Mouse (Mus musculus): ENCODE results near the gene Gab2.

Gab2 gene

DNA sequence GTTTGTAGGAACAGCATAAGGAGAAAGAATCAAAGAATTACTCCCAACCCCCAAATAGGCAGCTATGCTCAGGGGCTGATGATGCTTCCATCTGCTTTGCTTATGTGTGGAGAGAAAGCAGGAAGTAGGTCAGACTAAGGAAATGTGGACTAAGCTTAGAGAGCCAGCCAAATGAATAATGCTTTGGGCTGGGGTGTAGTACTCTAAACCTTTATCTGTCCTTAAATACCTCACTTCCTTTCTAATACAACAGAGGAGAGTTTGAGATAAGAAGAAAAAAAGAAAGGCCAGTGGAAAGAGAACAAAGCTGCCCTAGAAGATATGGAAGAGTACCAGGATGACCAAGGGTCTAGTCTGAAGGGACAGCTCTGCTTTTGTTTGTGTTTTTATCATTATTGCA lies 189.0 kb downstream of the Gab2 start:
- DNase-seq, result no peak

GRCm38 (mm10) chr7:97271068-97271467 lies 189.7 kb downstream of the Gab2 start:
- DNase-seq, result no peak

GRCm38 (mm10) chr7:97296986-97297385 lies 215.6 kb downstream of the Gab2 start:
- DNase-seq, result no peak

DNA sequence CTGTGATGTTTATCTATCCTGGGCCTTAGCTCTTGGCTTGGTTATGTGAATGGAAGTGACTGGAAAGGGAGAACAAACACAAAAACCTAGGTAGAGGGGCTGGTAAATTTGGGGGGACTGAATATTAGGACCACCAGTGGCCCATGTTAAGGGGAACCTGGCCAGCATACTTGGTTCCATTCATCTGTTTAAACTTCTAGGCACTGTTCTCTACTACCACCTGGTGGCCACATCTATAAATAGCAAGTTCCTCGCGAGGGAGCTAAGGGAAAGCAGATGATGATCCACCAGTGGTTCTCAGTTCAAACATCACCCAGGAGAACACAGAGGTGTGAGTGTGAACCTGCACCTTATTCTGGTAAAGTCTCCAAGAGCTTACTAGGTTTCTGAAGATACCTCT lies 216.1 kb downstream of the Gab2 start:
- DNase-seq, result peak; percentile 62

DNA sequence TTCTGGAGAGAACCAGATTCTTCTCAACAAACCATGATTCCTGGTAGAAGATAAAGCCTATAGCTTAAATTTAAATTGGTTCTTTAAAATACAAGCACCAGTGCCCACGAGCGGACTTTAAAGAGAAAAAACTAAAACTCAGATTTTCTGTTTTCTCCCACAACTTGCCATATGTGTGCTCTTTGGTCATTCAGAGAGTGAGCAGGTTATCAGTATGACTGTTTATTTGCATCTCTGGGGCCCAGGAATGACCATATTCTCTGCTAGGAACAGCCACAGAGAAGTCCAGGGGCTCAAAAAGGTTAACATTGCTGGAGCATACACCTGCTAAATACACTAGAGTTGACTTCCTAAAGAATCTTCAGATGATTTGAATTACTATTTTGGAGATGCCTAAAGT lies 216.9 kb downstream of the Gab2 start:
- DNase-seq, result no peak

DNA sequence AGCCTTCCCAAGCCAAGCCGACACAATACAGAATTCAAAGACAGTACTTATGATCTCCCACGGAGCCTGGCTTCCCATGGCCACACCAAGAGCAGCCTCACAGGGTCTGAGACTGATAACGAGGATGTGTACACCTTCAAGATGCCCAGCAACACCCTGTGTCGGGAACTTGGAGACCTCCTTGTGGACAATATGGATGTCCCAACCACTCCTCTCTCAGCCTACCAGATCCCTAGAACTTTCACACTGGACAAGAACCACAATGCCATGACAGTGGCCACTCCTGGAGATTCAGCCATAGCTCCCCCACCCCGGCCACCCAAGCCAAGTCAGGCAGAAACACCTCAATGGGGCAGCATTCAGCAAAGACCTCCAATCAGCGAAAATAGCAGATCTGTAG lies 217.6 kb downstream of the Gab2 start:
- no peak for DNase-seq

- no peak for DNase-seq
Observed at GRCm38 (mm10) chr7:97300914-97301313, 219.5 kb downstream of the Gab2 start.

DNA sequence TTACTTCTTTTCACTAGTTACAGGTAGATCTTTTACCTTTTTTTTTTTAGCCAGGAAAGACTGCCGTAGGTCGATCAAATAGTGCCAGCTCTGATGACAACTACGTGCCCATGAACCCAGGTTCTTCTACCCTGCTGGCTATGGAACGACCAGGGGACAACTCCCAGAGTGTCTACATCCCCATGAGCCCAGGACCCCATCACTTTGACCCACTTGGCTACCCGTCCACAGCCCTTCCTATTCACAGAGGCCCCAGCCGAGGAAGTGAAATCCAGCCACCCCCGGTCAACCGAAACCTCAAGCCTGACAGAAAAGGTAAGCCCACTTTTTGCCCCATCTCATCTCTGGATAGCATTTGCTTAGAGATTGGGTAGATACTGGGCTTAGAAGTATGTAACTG lies 219.9 kb downstream of the Gab2 start:
- no peak for DNase-seq

DNA sequence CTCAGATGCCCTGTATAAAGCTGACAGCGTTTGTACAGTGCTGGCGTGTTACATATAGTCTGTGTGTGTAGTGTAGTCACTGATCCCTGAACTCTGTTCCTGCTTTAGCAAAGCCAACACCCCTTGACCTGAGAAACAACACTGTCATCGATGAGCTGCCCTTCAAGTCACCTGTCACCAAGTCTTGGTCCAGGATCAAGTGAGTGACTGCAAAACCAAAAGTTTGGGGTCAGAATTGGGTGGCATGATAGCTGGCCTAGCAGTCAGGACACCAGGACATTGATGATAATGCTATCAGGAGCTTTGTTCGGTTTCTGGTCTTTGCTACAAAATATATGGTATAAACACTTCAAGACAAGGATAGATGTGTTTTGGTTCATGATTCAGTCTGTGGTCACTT lies 220.9 kb downstream of the Gab2 start:
- no peak for DNase-seq

- DNase-seq, result no peak
Observed at GRCm38 (mm10) chr7:97302876-97303275, 221.5 kb downstream of the Gab2 start.

- DNase-seq, result no peak
Observed at GRCm38 (mm10) chr7:97303614-97304013, 222.2 kb downstream of the Gab2 start.

DNA sequence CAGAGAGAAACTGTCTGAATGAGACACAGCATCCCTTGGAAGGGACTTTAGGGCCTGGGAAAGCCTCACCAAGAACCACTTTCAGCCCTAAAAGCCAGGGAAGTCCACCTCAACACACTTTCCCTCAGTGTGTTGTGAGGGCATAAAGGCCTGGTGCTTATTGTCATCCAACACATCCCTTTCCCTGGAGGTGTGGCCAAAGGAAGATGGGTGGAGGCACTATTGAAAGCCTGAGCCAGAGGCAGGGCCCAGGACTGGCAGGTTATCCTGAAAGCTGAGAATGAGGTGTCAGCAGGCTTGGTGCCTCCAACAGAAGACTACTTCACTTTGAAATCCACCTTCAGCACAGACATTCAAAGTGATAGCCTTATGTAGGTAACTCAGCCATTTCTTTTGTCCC lies 223.1 kb downstream of the Gab2 start:
- DNase-seq, result no peak

GRCm38 (mm10) chr7:97305206-97305605 lies 223.8 kb downstream of the Gab2 start:
- no peak for DNase-seq

GRCm38 (mm10) chr7:97306813-97307212 lies 225.4 kb downstream of the Gab2 start:
- no peak for DNase-seq

- DNase-seq, result no peak
Observed at GRCm38 (mm10) chr7:97307546-97307945, 226.2 kb downstream of the Gab2 start.

GRCm38 (mm10) chr7:97309461-97310340 lies 228.3 kb downstream of the Gab2 start:
- DNase-seq, result no peak

DNA sequence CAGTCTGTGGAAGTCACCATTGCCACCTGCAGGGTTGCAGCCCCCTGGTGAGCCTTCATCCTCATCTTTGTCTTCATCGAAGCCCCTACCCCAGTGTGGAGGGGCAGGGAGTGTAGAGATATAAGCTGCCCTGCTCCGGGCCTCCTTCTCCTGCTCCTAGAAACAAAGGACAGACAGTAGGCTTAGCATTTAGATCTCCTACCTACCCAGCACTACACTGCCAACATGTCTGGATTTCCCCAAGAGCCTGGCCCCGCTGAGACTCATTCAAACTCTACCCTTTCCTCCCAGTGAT lies 228.9 kb downstream of the Gab2 start:
- DNase-seq, result peak; percentile 1

- DNase-seq, result peak; percentile 3
Observed at GRCm38 (mm10) chr7:97311620-97312019, 230.2 kb downstream of the Gab2 start.

- peak; percentile 5 for DNase-seq
Observed at GRCm38 (mm10) chr7:97312196-97312595, 230.8 kb downstream of the Gab2 start.

GRCm38 (mm10) chr7:97312856-97313255 lies 231.5 kb downstream of the Gab2 start:
- DNase-seq, result peak; percentile 2

GRCm38 (mm10) chr7:97313364-97313995 lies 232.1 kb downstream of the Gab2 start:
- DNase-seq, result peak; percentile 5

DNA sequence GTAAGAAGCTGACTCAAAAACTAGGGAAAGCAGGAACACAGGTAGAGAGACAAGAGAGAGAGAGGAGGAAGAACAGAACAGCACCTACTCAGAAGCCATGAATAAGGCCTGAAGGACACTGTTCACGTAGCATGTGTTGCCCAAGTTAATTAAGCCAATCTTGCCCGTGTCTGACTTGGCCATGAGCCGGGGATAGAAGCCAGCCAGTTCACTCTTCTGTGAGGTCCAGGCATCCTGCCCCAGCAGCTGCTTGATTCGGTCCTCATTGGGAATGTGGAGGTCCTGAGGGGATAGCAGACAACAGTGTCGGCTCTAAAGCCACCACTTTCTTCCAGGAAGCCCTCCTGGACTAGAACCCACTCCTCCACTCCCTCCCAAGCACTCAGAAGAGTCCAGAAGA lies 233.3 kb downstream of the Gab2 start:
- DNase-seq, result peak; percentile 3

GRCm38 (mm10) chr7:97315656-97316055 lies 234.3 kb downstream of the Gab2 start:
- DNase-seq, result peak; percentile 2

- DNase-seq, result no peak
Observed at GRCm38 (mm10) chr7:97317706-97318105, 236.3 kb downstream of the Gab2 start.

GRCm38 (mm10) chr7:97324342-97324741 lies 243.0 kb downstream of the Gab2 start:
- no peak for DNase-seq
